Mouse (Mus musculus) testis, adult 2 months (tissue): ENCODE results near the gene Bach2.

ENCODE experiments used
- CTCF ChIP-seq: fragments of 200-500 bp; IDR thresholded peaks from 2 replicates; pipeline ENCODE4 v1.5.1; 2012; ENCODE audit warnings: low read depth, mild to moderate bottlenecking, inconsistent platforms, low read length, moderate library complexity; ENCODE audit not compliant: control insufficient read depth, insufficient read depth, insufficient replicate concordance
- POLR2A ChIP-seq: fragments of 200-500 bp; IDR thresholded peaks from 2 replicates; pipeline ENCODE4 v1.6.1; 2012; ENCODE audit warnings: low read depth, mild to moderate bottlenecking, inconsistent platforms, low read length, moderate library complexity; ENCODE audit not compliant: control insufficient read depth

DNA sequence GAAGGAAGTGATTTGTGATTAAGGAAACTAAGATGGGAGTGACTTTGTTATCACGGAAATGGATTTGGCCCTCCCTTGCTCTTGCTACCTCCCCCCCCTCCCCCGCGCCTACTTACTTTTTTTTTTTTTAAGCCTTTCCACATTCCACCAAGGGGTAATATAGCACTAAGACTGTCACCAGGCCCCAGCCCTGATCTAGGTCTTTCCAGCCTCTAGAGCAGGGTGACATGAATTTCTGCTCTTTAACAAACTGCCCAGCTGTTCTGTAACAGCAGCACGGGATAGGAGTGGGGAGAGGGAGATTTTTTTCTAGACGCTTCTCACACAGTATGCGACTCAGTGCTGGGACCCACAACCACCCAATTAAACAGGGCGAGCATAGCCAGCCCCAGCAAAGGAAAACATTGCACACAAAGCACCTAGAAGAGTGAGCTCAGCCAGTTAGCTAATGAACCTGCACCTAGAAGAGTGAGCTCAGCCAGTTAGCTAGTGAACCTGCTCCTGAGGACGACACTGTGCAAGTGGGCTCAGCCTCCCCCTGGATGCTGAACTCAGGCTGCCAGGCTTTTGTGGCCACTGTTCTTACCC is 10.5 kb upstream of the Bach2 start:
- TF ChIP-seq CTCF (no peak), POLR2A (no peak)
